22 mouse cellular contexts compared by ENCODE assay signal in genomic region chr1:120090880-120091570, GRCm38 (mm10). TPM values are rescaled to one million over a fixed set of nuclear protein-coding genes. Genes with fewer than 3 reads are reported as not detected.
A peak's percentile ranks its signal among the peaks of the same experiment; 100 is the strongest.
DNase-seq lines count a peak whose midpoint lies in the region; ATAC-seq lines count a peak whose summit lies in the region.
"Had no signal": no experiment of that assay in that cellular context is flagged by ENCODE, and none has a peak within 500 bp of the region (broad histone marks: within the 10 kb centered on the region; RNA-seq: fewer than 3 reads in every experiment).

No protein-coding gene starts in this region.

- H3K4me1 ChIP-seq in heart, embryonic 14.5 days (ENCODE audit: control insufficient read depth in 2 of 2, insufficient read depth in 2 of 2, low read length in 2 of 2), result peaks cover 0 to 3% of the 10 kb centered on the region in 2 experiments; a peak in 2 of 4 replicates
- H3K4me1 ChIP-seq in heart, embryonic 12.5 days (replicated peaks), result peaks cover 3% of the 10 kb centered on the region; the same call in 1 of the 2 replicates
- peaks cover 3% of the 10 kb centered on the region for H3K4me1 ChIP-seq in intestine, embryonic 16.5 days (ENCODE audit: control insufficient read depth, insufficient read depth, low read length)
- H3K4me1 ChIP-seq: forebrain, embryonic 15.5 days; hindbrain, embryonic 13.5 days; midbrain, embryonic 13.5 days; neural tube, embryonic 12.5 days had no signal

- no peaks in the 10 kb centered on the region for H3K27me3 ChIP-seq in heart, embryonic 14.5 days (ENCODE audit: control insufficient read depth, insufficient read depth, low read length)
- no peaks in the 10 kb centered on the region for H3K27me3 ChIP-seq in heart, embryonic 12.5 days (replicated peaks)
- H3K27me3 ChIP-seq in intestine, embryonic 16.5 days (replicated peaks; ENCODE audit: control insufficient read depth, insufficient read depth, low read length), result no peaks in the 10 kb centered on the region
- H3K27me3 ChIP-seq: embryonic facial prominence, embryonic 13.5 days; forebrain, embryonic 15.5 days; heart, embryonic 13.5 days; hindbrain, embryonic 13.5 days; liver, embryonic 15.5 days; midbrain, embryonic 13.5 days; neural tube, embryonic 12.5 days had no signal

- H3K9me3 ChIP-seq in heart, embryonic 14.5 days (ENCODE audit: control insufficient read depth, low read length), result no peaks in the 10 kb centered on the region
- no peaks in the 10 kb centered on the region; the same call in 1 of the 2 replicates for H3K9me3 ChIP-seq in heart, embryonic 12.5 days (replicated peaks)
- no peaks in the 10 kb centered on the region for H3K9me3 ChIP-seq in intestine, embryonic 16.5 days (ENCODE audit: control insufficient read depth, low read length)
- H3K9me3 ChIP-seq: embryonic facial prominence, embryonic 13.5 days; forebrain, embryonic 15.5 days; heart, embryonic 13.5 days; hindbrain, embryonic 13.5 days; liver, embryonic 15.5 days; midbrain, embryonic 13.5 days; neural tube, embryonic 12.5 days had no signal

- H3K9ac ChIP-seq in heart, embryonic 14.5 days (ENCODE audit: low read length), result no peak overlapping the region
- H3K9ac ChIP-seq in heart, embryonic 12.5 days, result no peak overlapping the region
- H3K9ac ChIP-seq in intestine, embryonic 16.5 days (ENCODE audit: low read depth, low read length), result peak overlapping the region; percentile 17; the same call in 1 of the 2 replicates
- H3K9ac ChIP-seq: embryonic facial prominence, embryonic 13.5 days; forebrain, embryonic 15.5 days; heart, embryonic 13.5 days; hindbrain, embryonic 13.5 days; liver, embryonic 15.5 days; midbrain, embryonic 13.5 days; neural tube, embryonic 12.5 days had no signal

- H3K4me2 ChIP-seq in heart, embryonic 14.5 days (ENCODE audit: low read length), result no peak overlapping the region
- H3K4me2 ChIP-seq in heart, embryonic 12.5 days, result no peak overlapping the region
- peak overlapping the region; percentile 9; the same call in 1 of the 2 replicates for H3K4me2 ChIP-seq in intestine, embryonic 16.5 days (ENCODE audit: low read depth, low read length)
- H3K4me2 ChIP-seq: embryonic facial prominence, embryonic 13.5 days; forebrain, embryonic 15.5 days; heart, embryonic 13.5 days; hindbrain, embryonic 13.5 days; liver, embryonic 15.5 days; midbrain, embryonic 13.5 days; neural tube, embryonic 12.5 days had no signal

- intact Hi-C loops in gastrocnemius, postnatal 36 days (cut with DNase I), result loop anchor here (1.0 kb wide), 1 partner anchor 58 kb away; no protein-coding TSS in a partner anchor

- WGBS in heart, embryonic 14.5 days, result 58% methylated on average over 8 of the region's 8 CpGs
- 70% methylated on average over 8 of the region's 8 CpGs for WGBS in heart, embryonic 12.5 days
- 60% methylated on average over 8 of the region's 8 CpGs for WGBS in intestine, embryonic 16.5 days

- ATAC-seq in heart, embryonic 14.5 days (ENCODE audit: insufficient number of reproducible peaks, insufficient read depth, low FRiP score, low read depth), result peak; percentile 21; the same call in 1 of the 2 replicates
- no peak for ATAC-seq in heart, embryonic 12.5 days (ENCODE audit: insufficient number of reproducible peaks, low FRiP score)
- peak; percentile 93 for ATAC-seq in intestine, embryonic 16.5 days
- ATAC-seq: forebrain, embryonic 15.5 days; inflammation-experienced regulatory T-cells, adult 6 months; midbrain, embryonic 13.5 days had no signal

- no peak overlapping the region for H3K27ac ChIP-seq in heart, embryonic 14.5 days (replicated peaks in 1 of 2; ENCODE audit: control insufficient read depth in 1 of 2, insufficient read depth in 1 of 2, low read depth in 2 of 2, low read length in 2 of 2)
- no peak overlapping the region for H3K27ac ChIP-seq in heart, embryonic 12.5 days (ENCODE audit: poor library complexity, severe bottlenecking)
- peak overlapping the region; percentile 77 for H3K27ac ChIP-seq in intestine, embryonic 16.5 days (ENCODE audit: low read length)
- H3K27ac ChIP-seq: embryonic facial prominence, embryonic 13.5 days; forebrain, embryonic 15.5 days; heart, embryonic 13.5 days; hindbrain, embryonic 13.5 days; liver, embryonic 15.5 days; midbrain, embryonic 13.5 days; neural tube, embryonic 12.5 days had no signal

- H3K4me3 ChIP-seq in heart, embryonic 14.5 days (ENCODE audit: control insufficient read depth in 1 of 2, insufficient read depth in 1 of 2, low read depth in 1 of 2, low read length in 2 of 2), result no peak overlapping the region
- H3K4me3 ChIP-seq in heart, embryonic 12.5 days, result no peak overlapping the region
- no peak overlapping the region for H3K4me3 ChIP-seq in intestine, embryonic 16.5 days (ENCODE audit: low read length)
- H3K4me3 ChIP-seq: embryonic facial prominence, embryonic 13.5 days; forebrain, embryonic 15.5 days; heart, embryonic 13.5 days; hindbrain, embryonic 13.5 days; liver, embryonic 15.5 days; midbrain, embryonic 13.5 days; neural tube, embryonic 12.5 days had no signal

- DNase-seq in gastrocnemius, adult 18-20 months (ENCODE audit: low spot score), result peak; percentile 63
- DNase-seq in gastrocnemius, postnatal 36 days, result no peak
- DNase-seq in Muller cell, postnatal 12 days (ENCODE audit: inconsistent ontology term), result no peak
- DNase-seq in lung, postnatal 14 days, result no peak
- DNase-seq in lung, adult 18-20 months, result no peak
- DNase-seq: adrenal gland, postnatal 36 days; cerebellum, adult 11-12 months; cerebellum, postnatal 14 days; layer of hippocampus, postnatal 36 days; lung, postnatal 10 days had no signal

- H3K36me3 ChIP-seq in heart, embryonic 14.5 days (ENCODE audit: control insufficient read depth, insufficient read depth, low read length), result no peaks in the 10 kb centered on the region
- H3K36me3 ChIP-seq in heart, embryonic 12.5 days, result no peaks in the 10 kb centered on the region
- no peaks in the 10 kb centered on the region for H3K36me3 ChIP-seq in intestine, embryonic 16.5 days (ENCODE audit: control insufficient read depth, insufficient read depth, low read length)
- H3K36me3 ChIP-seq: embryonic facial prominence, embryonic 13.5 days; forebrain, embryonic 15.5 days; heart, embryonic 13.5 days; hindbrain, embryonic 13.5 days; liver, embryonic 15.5 days; midbrain, embryonic 13.5 days; neural tube, embryonic 12.5 days had no signal

RNA-seq across cellular contexts. Expression of gene Tmem37, which starts 17.2 kb away (rescaled TPM):
- 10 to 100 TPM; 13.0 to 22.9 TPM for total RNA-seq in gastrocnemius, adult 18-20 months (2021)
- 10 to 100 TPM in 1 of 2 experiments, 1 to 10 TPM in 1; 8.5 to 13.7 TPM for total RNA-seq in gastrocnemius, postnatal 36 days (2021)
- 15.1 and 15.7 TPM in 2 replicates for polyA plus RNA-seq in heart, embryonic 14.5 days (2014; fragmentation: Nextera tagmentation; extraction: Ambion mirVana)
- polyA plus RNA-seq in heart, embryonic 12.5 days (2016; fragmentation: Nextera tagmentation; extraction: Ambion mirVana), result 14.3 and 15.0 TPM in 2 replicates
- polyA plus RNA-seq in intestine, embryonic 16.5 days (2015; fragmentation: Nextera tagmentation; extraction: Ambion mirVana), result 108 and 129 TPM in 2 replicates
- total RNA-seq: megakaryocyte, adult 5-6 weeks had no signal

RNA-seq across cellular contexts. Expression of gene Dbi, which starts 29.9 kb away (rescaled TPM):
- total RNA-seq in gastrocnemius, adult 18-20 months (2021), result 100 to 1,000 TPM; 135 to 165 TPM
- total RNA-seq in gastrocnemius, postnatal 36 days (2021), result 100 to 1,000 TPM; 143 to 145 TPM
- polyA plus RNA-seq in heart, embryonic 14.5 days (2014; fragmentation: Nextera tagmentation; extraction: Ambion mirVana), result 768 and 775 TPM in 2 replicates
- 655 and 695 TPM in 2 replicates for polyA plus RNA-seq in heart, embryonic 12.5 days (2016; fragmentation: Nextera tagmentation; extraction: Ambion mirVana)
- polyA plus RNA-seq in intestine, embryonic 16.5 days (2015; fragmentation: Nextera tagmentation; extraction: Ambion mirVana), result 1,842 and 2,069 TPM in 2 replicates

RNA-seq across cellular contexts. Expression of gene 3110009E18Rik, which starts 30.0 kb away (rescaled TPM):
- 1 to 10 TPM; 4.6 to 5.7 TPM for total RNA-seq in gastrocnemius, adult 18-20 months (2021)
- total RNA-seq in gastrocnemius, postnatal 36 days (2021), result 1 to 10 TPM; 3.2 to 4.8 TPM
- 11.1 and 12.4 TPM in 2 replicates for polyA plus RNA-seq in heart, embryonic 14.5 days (2014; fragmentation: Nextera tagmentation; extraction: Ambion mirVana)
- polyA plus RNA-seq in heart, embryonic 12.5 days (2016; fragmentation: Nextera tagmentation; extraction: Ambion mirVana), result 11.8 and 14.1 TPM in 2 replicates
- 13.2 and 14.6 TPM in 2 replicates for polyA plus RNA-seq in intestine, embryonic 16.5 days (2015; fragmentation: Nextera tagmentation; extraction: Ambion mirVana)
